Mouse (Mus musculus): ENCODE measurements around the gene Zfhx3.

Gene Zfhx3

GRCm38 (mm10) chr8:108369081-108369480 lies 426.6 kb downstream of the Zfhx3 start:
- DNase-seq: no peak

GRCm38 (mm10) chr8:108370731-108371130 lies 428.3 kb downstream of the Zfhx3 start:
- DNase-seq: no peak

GRCm38 (mm10) chr8:108373046-108373445 lies 430.6 kb downstream of the Zfhx3 start:
- DNase-seq: no peak

GRCm38 (mm10) chr8:108378036-108378435 lies 435.6 kb downstream of the Zfhx3 start:
- DNase-seq: no peak

GRCm38 (mm10) chr8:108383121-108383520 lies 440.7 kb downstream of the Zfhx3 start:
- DNase-seq: no peak

- DNase-seq: no peak
These were observed 444.9 kb downstream of the Zfhx3 start for GRCm38 (mm10) chr8:108387160-108387912.

GRCm38 (mm10) chr8:108387913-108388274 lies 445.4 kb downstream of the Zfhx3 start:
- no peak for DNase-seq

GRCm38 (mm10) chr8:108392909-108393308 lies 450.5 kb downstream of the Zfhx3 start:
- peak; percentile 83 for DNase-seq

- DNase-seq: peak; percentile 50
These were observed 459.7 kb downstream of the Zfhx3 start for GRCm38 (mm10) chr8:108402149-108402548.

GRCm38 (mm10) chr8:108406716-108407494 lies 464.5 kb downstream of the Zfhx3 start:
- DNase-seq: no peak

- DNase-seq: no peak
These were observed 476.9 kb downstream of the Zfhx3 start for GRCm38 (mm10) chr8:108419162-108419844.

- DNase-seq: no peak
These were observed 480.1 kb downstream of the Zfhx3 start for GRCm38 (mm10) chr8:108422521-108422920.

GRCm38 (mm10) chr8:108424337-108424736 lies 481.9 kb downstream of the Zfhx3 start:
- DNase-seq: peak; percentile 27

- no peak for DNase-seq
These were observed 490.9 kb downstream of the Zfhx3 start for GRCm38 (mm10) chr8:108433321-108433720.

- no peak for DNase-seq
These were observed 492.1 kb downstream of the Zfhx3 start for GRCm38 (mm10) chr8:108434510-108434909.

- no peak for DNase-seq
These were observed 493.9 kb downstream of the Zfhx3 start for GRCm38 (mm10) chr8:108436336-108436735.

- DNase-seq: no peak
These were observed 494.9 kb downstream of the Zfhx3 start for GRCm38 (mm10) chr8:108437316-108437830.

- DNase-seq: no peak
These were observed 498.0 kb downstream of the Zfhx3 start for GRCm38 (mm10) chr8:108440476-108440875.

- DNase-seq: no peak
These were observed 508.4 kb downstream of the Zfhx3 start for GRCm38 (mm10) chr8:108450847-108451246.

- no peak for DNase-seq
These were observed 512.3 kb downstream of the Zfhx3 start for GRCm38 (mm10) chr8:108454561-108455311.

- DNase-seq: no peak
These were observed 524.2 kb downstream of the Zfhx3 start for GRCm38 (mm10) chr8:108466653-108467052.

GRCm38 (mm10) chr8:108467172-108468035 lies 525.0 kb downstream of the Zfhx3 start:
- no peak for DNase-seq

Data from thymus, postnatal 4 days (tissue).